Mouse (Mus musculus): ENCODE data around the gene Cacna1c.

DNA sequence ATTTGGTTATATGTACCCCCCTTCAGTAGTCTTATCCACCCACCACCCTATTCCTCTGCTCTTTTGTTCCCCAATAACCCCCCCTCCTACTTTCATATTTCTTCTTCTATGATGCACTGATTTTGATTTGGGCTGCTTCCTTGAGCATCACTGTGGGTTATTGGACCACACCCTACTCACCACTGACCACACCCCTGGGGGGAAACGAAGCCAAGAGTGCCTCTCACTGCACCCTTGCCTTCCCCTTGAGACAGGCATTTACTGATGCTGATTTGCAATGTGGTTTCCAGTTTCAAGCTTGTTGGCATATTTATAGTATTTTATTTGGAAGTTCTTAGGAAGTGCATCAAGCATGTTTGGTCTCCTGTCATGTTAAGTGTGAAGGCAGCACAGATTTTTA is 337.8 kb downstream of the Cacna1c start:
- no peak for TF ChIP-seq CTCF (conservative IDR thresholded peaks at IDR 0.05; ENCODE audit: low read length)
- TF ChIP-seq POU5F1 (IDR thresholded peaks at IDR 0.05; ENCODE audit: borderline replicate concordance, low read length) = no peak
